Mouse (Mus musculus) liver, embryonic 11.5 days (tissue): Measurements from ENCODE around the gene Gjb4. TPM values are rescaled to one million over a fixed set of nuclear protein-coding genes. Genes with fewer than 3 reads are reported as not detected.

ENCODE experiments used
- ATAC-seq: fragments of 200-750 bp; cut with Nextera tagmentation; replicated peaks from 2 replicates; pipeline ENCODE4 v1.8.0; 2017; ENCODE audit warnings: moderate number of reproducible peaks, mild to moderate bottlenecking, moderate TSS enrichment, moderate library complexity; ENCODE audit not compliant: low FRiP score
- DNase-seq: peaks from one replicate; pipeline ENCODE4 v3.0.0-alpha.2; 2017; ENCODE audit warnings: low spot score
- H3K27ac ChIP-seq: fragments of 300-500 bp; sonication (generic); 2 replicates; pipeline ENCODE4 v1.5.1; 2014; ENCODE audit warnings: mild to moderate bottlenecking, low read depth, low read length, control low read depth
- H3K27me3 ChIP-seq: fragments of 300-500 bp; sonication (generic); replicated peaks from 2 replicates; pipeline ENCODE4 v1.6.1; 2014; ENCODE audit warnings: low read length, mixed read lengths; ENCODE audit not compliant: control insufficient read depth, insufficient read depth
- H3K36me3 ChIP-seq: fragments of 300-500 bp; sonication (generic); 2 replicates; pipeline ENCODE4 v1.6.1; 2014; ENCODE audit warnings: mild to moderate bottlenecking, low read length, moderate library complexity, mixed read lengths; ENCODE audit not compliant: control insufficient read depth, insufficient read depth
- H3K4me1 ChIP-seq: fragments of 300-500 bp; sonication (generic); replicated peaks from 2 replicates; pipeline ENCODE4 v1.6.1; 2014; ENCODE audit warnings: low read length, mixed read lengths; ENCODE audit not compliant: control insufficient read depth, insufficient read depth
- H3K4me2 ChIP-seq: fragments of 300-500 bp; sonication (generic); 2 replicates; pipeline ENCODE4 v1.6.1; 2014; ENCODE audit warnings: mild to moderate bottlenecking, control low read depth, moderate library complexity
- H3K4me3 ChIP-seq: fragments of 300-500 bp; sonication (generic); 2 replicates; pipeline ENCODE4 v1.5.1; 2014; ENCODE audit warnings: low read depth, low read length, control low read depth
- H3K9ac ChIP-seq: fragments of 300-500 bp; sonication (generic); 2 replicates; pipeline ENCODE4 v1.6.1; 2014; ENCODE audit warnings: low read depth, low read length, control low read depth
- H3K9me3 ChIP-seq: fragments of 300-500 bp; sonication (generic); 2 replicates; pipeline ENCODE4 v1.6.1; 2016; ENCODE audit warnings: low read length, inconsistent platforms, mixed read lengths; ENCODE audit not compliant: control insufficient read depth
- WGBS: fragments of 180-500 bp; shearing (Covaris S2); extraction: QIAGEN DNeasy Blood & Tissue Kit; methylation state at CpG from one replicate; pipeline ENCODE4 v1.1.7; 2014; 5-methylcytosine and 5-hydroxymethylcytosine counted together
- polyA plus RNA-seq: library from polyadenylated mRNA; unstranded; fragments of >200 nt; fragmentation: Nextera tagmentation; extraction: Ambion mirVana; gene quantifications from 2 replicates; pipeline ENCODE4 v1.2.1, GENCODE M21; 2014

Gene Gjb4
- polyA plus RNA-seq, 1 experiment from 2014 or later, result not detected

GRCm38 (mm10) chr4:127325276-127325675 is 28.6 kb downstream of the Gjb4 start:
- DNase-seq (no peak), ATAC-seq (no peak)
- no peak overlapping the region for H3K27ac ChIP-seq
- H3K9me3 ChIP-seq, result no peaks in the 10 kb centered on the region
- H3K4me2 ChIP-seq, result no peak overlapping the region
- no peaks in the 10 kb centered on the region; the same call in 1 of the 2 replicates for H3K4me1 ChIP-seq
- no peak overlapping the region for H3K9ac ChIP-seq
- 83% methylated on average over 5 of the region's 5 CpGs for WGBS
- no peaks in the 10 kb centered on the region for H3K36me3 ChIP-seq
- no peak overlapping the region for H3K4me3 ChIP-seq
- peaks cover 44% of the 10 kb centered on the region for H3K27me3 ChIP-seq

DNA sequence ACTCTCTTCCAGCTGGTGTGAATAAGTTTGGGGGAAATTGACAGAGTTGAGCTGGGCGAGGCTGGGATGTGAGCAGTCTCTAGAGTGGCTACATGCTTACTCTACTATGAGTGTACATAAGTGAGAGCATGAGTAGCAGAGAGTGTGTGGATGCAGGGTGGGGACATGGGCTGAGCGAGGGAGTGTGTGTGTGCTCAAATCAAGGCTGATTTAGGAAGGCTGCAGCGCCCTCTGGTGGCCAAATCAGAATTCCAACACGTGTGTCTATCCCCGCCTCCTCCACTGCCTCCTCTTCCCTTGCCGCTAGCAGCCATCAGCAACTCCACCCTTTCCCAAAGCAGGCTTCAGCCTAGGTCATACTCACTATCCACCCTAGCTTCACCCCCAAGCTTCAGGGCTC is 29.1 kb downstream of the Gjb4 start:
- Histone ChIP-seq H3K9me3 (no peaks in the 10 kb centered on the region), H3K36me3 (no peaks in the 10 kb centered on the region), H3K9ac (no peak overlapping the region), H3K4me1 (no peaks in the 10 kb centered on the region; the same call in 1 of the 2 replicates), H3K27ac (no peak overlapping the region), H3K4me2 (no peak overlapping the region), H3K27me3 (peaks cover 39% of the 10 kb centered on the region), H3K4me3 (no peak overlapping the region)
- DNase-seq (peak; percentile 76), ATAC-seq (peak; percentile 61)
- 13% methylated on average over 6 of the region's 6 CpGs for WGBS

- Histone ChIP-seq H3K36me3 (no peaks in the 10 kb centered on the region), H3K9ac (no peak overlapping the region), H3K4me1 (no peaks in the 10 kb centered on the region; the same call in 1 of the 2 replicates), H3K9me3 (no peaks in the 10 kb centered on the region), H3K4me3 (no peak overlapping the region), H3K27me3 (peaks cover 35% of the 10 kb centered on the region), H3K27ac (no peak overlapping the region), H3K4me2 (no peak overlapping the region)
- ATAC-seq, result no peak
- no peak for DNase-seq
- 72% methylated on average over 10 of the region's 10 CpGs for WGBS
Observed at GRCm38 (mm10) chr4:127324296-127324695, 29.6 kb downstream of the Gjb4 start.

GRCm38 (mm10) chr4:127323651-127324050 is 30.2 kb downstream of the Gjb4 start:
- no peaks in the 10 kb centered on the region for H3K36me3 ChIP-seq
- WGBS, result 68% methylated on average over 3 of the region's 3 CpGs
- no peak for ATAC-seq
- H3K4me1 ChIP-seq, result no peaks in the 10 kb centered on the region; the same call in 1 of the 2 replicates
- H3K27ac ChIP-seq, result no peak overlapping the region
- H3K4me2 ChIP-seq, result no peak overlapping the region
- H3K4me3 ChIP-seq, result no peak overlapping the region
- peaks cover 28% of the 10 kb centered on the region for H3K27me3 ChIP-seq
- H3K9ac ChIP-seq, result no peak overlapping the region
- DNase-seq, result no peak
- H3K9me3 ChIP-seq, result no peaks in the 10 kb centered on the region

DNA sequence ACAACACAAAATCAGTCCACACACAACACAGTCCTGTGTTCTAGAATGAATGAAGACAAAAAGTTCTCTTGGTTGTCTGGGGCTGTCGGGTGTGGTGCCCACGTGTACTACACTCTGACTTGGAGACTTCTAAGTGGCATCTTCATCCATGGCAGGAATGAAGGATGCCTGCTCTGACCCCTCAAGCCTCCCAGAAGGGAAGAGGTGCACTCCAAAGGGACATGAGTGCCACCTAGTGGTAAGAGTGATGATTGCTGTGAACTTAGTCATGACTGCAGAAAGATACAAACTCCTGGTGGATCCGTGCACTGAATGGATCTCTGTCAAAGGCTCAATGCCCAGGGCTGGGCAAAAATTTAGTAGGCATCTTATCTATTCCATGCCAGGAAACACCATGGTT is 34.3 kb downstream of the Gjb4 start:
- Histone ChIP-seq H3K4me3 (no peak overlapping the region), H3K27me3 (no peaks in the 10 kb centered on the region; the same call in 1 of the 2 replicates), H3K9ac (no peak overlapping the region), H3K4me1 (no peaks in the 10 kb centered on the region), H3K36me3 (no peaks in the 10 kb centered on the region), H3K27ac (no peak overlapping the region), H3K4me2 (no peak overlapping the region), H3K9me3 (no peaks in the 10 kb centered on the region)
- WGBS, result 7% methylated on average over 3 of the region's 3 CpGs
- ATAC-seq (peak; percentile 36; the same call in 1 of the 2 replicates), DNase-seq (no peak)

- H3K4me2 ChIP-seq, result no peak overlapping the region
- no peak for ATAC-seq
- DNase-seq, result no peak
- no peak overlapping the region for H3K4me3 ChIP-seq
- H3K9me3 ChIP-seq, result no peaks in the 10 kb centered on the region
- H3K9ac ChIP-seq, result no peak overlapping the region
- WGBS, result 59% methylated on average over 4 of the region's 4 CpGs
- H3K36me3 ChIP-seq, result no peaks in the 10 kb centered on the region
- H3K27ac ChIP-seq, result no peak overlapping the region
- peaks cover 16% of the 10 kb centered on the region for H3K27me3 ChIP-seq
- H3K4me1 ChIP-seq, result no peaks in the 10 kb centered on the region; the same call in 1 of the 2 replicates
Observed at GRCm38 (mm10) chr4:127317143-127317542, 36.7 kb downstream of the Gjb4 start.

DNA sequence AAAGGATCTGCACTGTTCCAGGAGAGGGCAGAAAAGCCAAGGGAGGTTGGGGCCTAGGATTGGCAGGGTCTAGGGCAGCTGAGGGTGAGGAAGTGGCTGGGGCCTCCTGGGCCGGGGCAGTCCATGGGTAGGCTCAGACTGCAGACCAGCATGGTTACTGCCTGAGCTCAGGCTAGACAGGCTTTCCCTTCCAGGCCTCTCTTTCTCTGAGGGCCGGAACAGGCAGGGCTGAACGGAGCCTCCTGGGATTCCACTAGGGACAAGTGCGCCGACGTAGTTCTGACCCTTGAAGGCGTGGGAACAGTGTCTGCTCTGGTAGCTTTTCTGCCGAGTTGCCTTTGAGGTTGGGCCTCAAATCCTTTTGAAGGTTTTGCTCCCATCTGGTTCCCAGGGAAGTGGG is 38.1 kb downstream of the Gjb4 start:
- DNase-seq, result no peak
- no peaks in the 10 kb centered on the region; the same call in 1 of the 2 replicates for H3K4me1 ChIP-seq
- no peak overlapping the region for H3K27ac ChIP-seq
- H3K36me3 ChIP-seq, result no peaks in the 10 kb centered on the region
- no peak overlapping the region for H3K9ac ChIP-seq
- 82% methylated on average over 7 of the region's 8 CpGs for WGBS
- ATAC-seq, result no peak
- peaks cover 16% of the 10 kb centered on the region for H3K27me3 ChIP-seq
- H3K9me3 ChIP-seq, result no peaks in the 10 kb centered on the region
- no peak overlapping the region for H3K4me2 ChIP-seq
- no peak overlapping the region for H3K4me3 ChIP-seq

DNA sequence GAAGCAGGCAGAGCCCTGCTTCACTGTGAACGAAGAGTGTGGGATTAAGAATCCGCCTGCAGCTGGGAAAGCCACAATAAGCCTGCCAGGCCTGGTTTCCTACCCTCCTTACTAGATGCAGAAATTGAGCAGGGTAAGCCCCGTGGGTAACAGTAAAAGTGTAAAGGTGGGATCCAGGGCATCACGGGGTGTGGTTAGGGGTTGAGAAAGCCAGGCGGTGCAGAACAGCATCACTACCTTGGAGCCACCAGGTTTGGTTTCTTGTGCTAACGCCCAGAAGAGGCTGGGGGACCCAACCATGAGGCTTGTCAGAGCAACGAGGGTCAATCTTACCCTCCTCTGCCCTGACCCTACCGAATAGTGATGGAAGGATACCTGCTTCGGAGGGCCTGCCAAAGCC is 39.3 kb downstream of the Gjb4 start:
- Histone ChIP-seq H3K9ac (no peak overlapping the region), H3K4me2 (no peak overlapping the region), H3K4me1 (no peaks in the 10 kb centered on the region; the same call in 1 of the 2 replicates), H3K27ac (no peak overlapping the region), H3K36me3 (no peaks in the 10 kb centered on the region), H3K4me3 (no peak overlapping the region), H3K27me3 (peaks cover 16% of the 10 kb centered on the region), H3K9me3 (no peaks in the 10 kb centered on the region)
- WGBS, result 54% methylated on average over 9 of the region's 9 CpGs
- ATAC-seq (no peak), DNase-seq (no peak)

- Histone ChIP-seq H3K9ac (peak within 1 kb of the TSS; percentile 52), H3K27ac (no peak within 1 kb of the TSS), H3K27me3 (peaks cover 16% of the 10 kb centered on the region), H3K4me2 (peak within 1 kb of the TSS; percentile 74), H3K4me3 (peak within 1 kb of the TSS; percentile 56), H3K9me3 (no peaks in the 10 kb centered on the region), H3K4me1 (no peaks in the 10 kb centered on the region; the same call in 1 of the 2 replicates), H3K36me3 (no peaks in the 10 kb centered on the region)
- ATAC-seq (peak; percentile 73), DNase-seq (peak; percentile 73)
- WGBS, result under 1% methylated on average over 25 of the region's 25 CpGs
Observed at GRCm38 (mm10) chr4:127313861-127314260, 40.0 kb downstream of the Gjb4 start, which contains the start of gene Gja4. Gene Gja4, minus strand, starts transcription at chr4:127314039.
